Mouse (Mus musculus) heart, embryonic 14.5 days (tissue): ENCODE results near the gene Tex26. TPM values are rescaled to one million over a fixed set of nuclear protein-coding genes. Genes with fewer than 3 reads are reported as not detected.

Source experiments
- ATAC-seq: fragments of 200-750 bp; cut with Nextera tagmentation; 2 replicates; pipeline ENCODE4 v1.8.0; 2017; ENCODE audit warnings: low read depth, moderate TSS enrichment; ENCODE audit not compliant: insufficient number of reproducible peaks, insufficient read depth, low FRiP score
- H3K27ac ChIP-seq, 2 experiments: fragments of 200-500 bp in 1 of 2; fragments of 300-500 bp in 1 of 2; sonication (generic) in 1 of 2; replicated peaks in 1 of 2; 2 replicates each; pipeline ENCODE4 v1.5.1; 2012 to 2014; ENCODE audit warnings: low read depth in 2 of 2, low read length in 2 of 2, control low read depth in 1 of 2, mild to moderate bottlenecking in 1 of 2, mixed read lengths in 1 of 2; ENCODE audit not compliant: control insufficient read depth in 1 of 2, insufficient read depth in 1 of 2
- H3K27me3 ChIP-seq: fragments of 300-500 bp; sonication (generic); 2 replicates; pipeline ENCODE4 v1.6.1; 2014; ENCODE audit warnings: mild to moderate bottlenecking, low read length, control low read depth; ENCODE audit not compliant: control insufficient read depth, insufficient read depth
- H3K36me3 ChIP-seq: fragments of 300-500 bp; sonication (generic); 2 replicates; pipeline ENCODE4 v1.6.1; 2014; ENCODE audit warnings: mild to moderate bottlenecking, control low read depth, low read length, mixed read lengths; ENCODE audit not compliant: control insufficient read depth, insufficient read depth
- H3K4me1 ChIP-seq, 2 experiments: fragments of 200-500 bp in 1 of 2; fragments of 300-500 bp in 1 of 2; sonication (generic) in 1 of 2; 2 replicates each; pipeline ENCODE4 v1.6.1; 2012 to 2014; ENCODE audit warnings: low read length in 2 of 2, control low read depth in 1 of 2, mixed read lengths in 1 of 2; ENCODE audit not compliant: control insufficient read depth in 2 of 2, insufficient read depth in 2 of 2
- H3K4me2 ChIP-seq: fragments of 300-500 bp; sonication (generic); 2 replicates; pipeline ENCODE4 v1.6.1; 2014; ENCODE audit warnings: mild to moderate bottlenecking, low read length
- H3K4me3 ChIP-seq, 2 experiments: fragments of 200-500 bp in 1 of 2; fragments of 300-500 bp in 1 of 2; sonication (generic) in 1 of 2; 2 replicates each; pipeline ENCODE4 v1.5.1; 2012 to 2014; ENCODE audit warnings: low read length in 2 of 2, mild to moderate bottlenecking in 2 of 2, control low read depth in 1 of 2, low read depth in 1 of 2, moderate library complexity in 1 of 2; ENCODE audit not compliant: control insufficient read depth in 1 of 2, insufficient read depth in 1 of 2
- H3K9ac ChIP-seq: fragments of 300-500 bp; sonication (generic); 2 replicates; pipeline ENCODE4 v1.6.1; 2014; ENCODE audit warnings: mild to moderate bottlenecking, low read length
- H3K9me3 ChIP-seq: fragments of 300-500 bp; sonication (generic); 2 replicates; pipeline ENCODE4 v1.6.1; 2016; ENCODE audit warnings: low read length, control low read depth; ENCODE audit not compliant: control insufficient read depth
- WGBS: fragments of 180-500 bp; shearing (Covaris S2); extraction: QIAGEN DNeasy Blood & Tissue Kit; methylation state at CpG from one replicate; pipeline ENCODE4 v1.1.7; 2014; 5-methylcytosine and 5-hydroxymethylcytosine counted together
- polyA plus RNA-seq: library from polyadenylated mRNA; unstranded; fragments of >200 nt; fragmentation: Nextera tagmentation; extraction: Ambion mirVana; gene quantifications from 2 replicates; pipeline ENCODE4 v1.2.1, GENCODE M21; 2014

Gene Tex26
- polyA plus RNA-seq, 1 experiment from 2014 or later = 0.46 TPM

- 80% methylated on average over 11 of the region's 11 CpGs for WGBS
- no peaks in the 10 kb centered on the region for H3K36me3 ChIP-seq
- H3K9me3 ChIP-seq = no peaks in the 10 kb centered on the region
- H3K4me1 ChIP-seq = peaks cover 2 to 3% of the 10 kb centered on the region in 2 experiments; a peak in 2 of 4 replicates
- no peak overlapping the region for H3K4me3 ChIP-seq
- no peak overlapping the region for H3K4me2 ChIP-seq
- H3K27ac ChIP-seq = no peak overlapping the region
- ATAC-seq = no peak
- no peaks in the 10 kb centered on the region for H3K27me3 ChIP-seq
- H3K9ac ChIP-seq = no peak overlapping the region
Observed at GRCm38 (mm10) chr5:149489136-149489535, 49.7 kb downstream of the Tex26 start.

GRCm38 (mm10) chr5:149490275-149490674 lies 50.8 kb downstream of the Tex26 start:
- Histone ChIP-seq H3K4me1 (peaks cover 2 to 3% of the 10 kb centered on the region in 2 experiments; a peak in 2 of 4 replicates), H3K4me3 (no peak overlapping the region), H3K9ac (no peak overlapping the region), H3K4me2 (no peak overlapping the region), H3K9me3 (no peaks in the 10 kb centered on the region), H3K27me3 (no peaks in the 10 kb centered on the region), H3K36me3 (no peaks in the 10 kb centered on the region), H3K27ac (no peak overlapping the region)
- WGBS = 57% methylated on average over 15 of the region's 15 CpGs
- no peak for ATAC-seq

- Histone ChIP-seq H3K9me3 (no peaks in the 10 kb centered on the region), H3K27me3 (no peaks in the 10 kb centered on the region), H3K4me3 (no peak overlapping the region), H3K36me3 (no peaks in the 10 kb centered on the region), H3K4me1 (peaks cover 0 to 4% of the 10 kb centered on the region in 2 experiments; a peak in 1 of 4 replicates), H3K4me2 (no peak overlapping the region), H3K9ac (no peak overlapping the region), H3K27ac (no peak overlapping the region)
- ATAC-seq = no peak
- 63% methylated on average over 6 of the region's 6 CpGs for WGBS
Observed at GRCm38 (mm10) chr5:149495655-149496054, 56.2 kb downstream of the Tex26 start.

- no peak overlapping the region for H3K27ac ChIP-seq
- no peaks in the 10 kb centered on the region for H3K36me3 ChIP-seq
- H3K9ac ChIP-seq = no peak overlapping the region
- no peak overlapping the region for H3K4me2 ChIP-seq
- H3K4me3 ChIP-seq = no peak overlapping the region
- ATAC-seq = no peak
- H3K4me1 ChIP-seq = peaks cover 0 to 4% of the 10 kb centered on the region in 2 experiments; a peak in 1 of 4 replicates
- H3K9me3 ChIP-seq = no peaks in the 10 kb centered on the region
- 71% methylated on average over 12 of the region's 12 CpGs for WGBS
- no peaks in the 10 kb centered on the region for H3K27me3 ChIP-seq
Observed at GRCm38 (mm10) chr5:149496401-149497066, 57.1 kb downstream of the Tex26 start.

GRCm38 (mm10) chr5:149499936-149500335 lies 60.5 kb downstream of the Tex26 start:
- no peaks in the 10 kb centered on the region for H3K9me3 ChIP-seq

GRCm38 (mm10) chr5:149503423-149504175 lies 64.1 kb downstream of the Tex26 start:
- no peak for ATAC-seq
- no peak overlapping the region for H3K4me2 ChIP-seq
- no peaks in the 10 kb centered on the region for H3K27me3 ChIP-seq
- H3K9me3 ChIP-seq = 0 out of 2 replicates have a peak, but pooled peaks cover 4% of the 10 kb centered on the region
- H3K27ac ChIP-seq = no peak overlapping the region
- no peak overlapping the region for H3K4me3 ChIP-seq
- WGBS = 83% methylated on average over 23 of the region's 23 CpGs
- no peaks in the 10 kb centered on the region for H3K36me3 ChIP-seq
- H3K9ac ChIP-seq = no peak overlapping the region
- peaks cover 7 to 8% of the 10 kb centered on the region in 2 experiments for H3K4me1 ChIP-seq

More at GRCm38 (mm10) chr5:149499936-149500335, 60.5 kb downstream of the Tex26 start:
- no peak for ATAC-seq
- Histone ChIP-seq H3K9ac (no peak overlapping the region), H3K27ac (no peak overlapping the region), H3K27me3 (no peaks in the 10 kb centered on the region), H3K4me1 (0 out of 4 replicates have a peak, but pooled peaks cover 0 to 2% of the 10 kb centered on the region in 2 experiments), H3K4me3 (no peak overlapping the region), H3K4me2 (no peak overlapping the region), H3K36me3 (no peaks in the 10 kb centered on the region)
- 55% methylated on average over 4 of the region's 4 CpGs for WGBS

- 88% methylated on average over 8 of the region's 8 CpGs for WGBS
Observed at GRCm38 (mm10) chr5:149504985-149505384, 65.5 kb downstream of the Tex26 start.

More at GRCm38 (mm10) chr5:149504985-149505384, 65.5 kb downstream of the Tex26 start:
- H3K9me3 ChIP-seq = 0 out of 2 replicates have a peak, but pooled peaks cover 4% of the 10 kb centered on the region
- no peak overlapping the region for H3K27ac ChIP-seq
- H3K27me3 ChIP-seq = no peaks in the 10 kb centered on the region
- no peak overlapping the region for H3K9ac ChIP-seq
- H3K4me1 ChIP-seq = peaks cover 9% of the 10 kb centered on the region in 2 experiments
- no peak for ATAC-seq
- no peak overlapping the region for H3K4me3 ChIP-seq
- H3K4me2 ChIP-seq = no peak overlapping the region
- H3K36me3 ChIP-seq = no peaks in the 10 kb centered on the region
